Mouse (Mus musculus) spleen, adult 2 months (tissue): Measurements from ENCODE around the gene Nedd9. TPM values are rescaled to one million over a fixed set of nuclear protein-coding genes. Genes with fewer than 3 reads are reported as not detected.

ENCODE experiments used
- DNase-seq, 2 experiments: peaks; one replicate each; pipeline versions ENCODE4 v3.0.0 to v3.0.0-alpha.2; 2012 to 2021; ENCODE audit warnings: low spot score in 2 of 2, low read depth in 1 of 2
- H3K27ac ChIP-seq: fragments of 200-500 bp; 2 replicates; pipeline ENCODE4 v1.5.1; 2012; ENCODE audit warnings: low read length, inconsistent platforms; ENCODE audit not compliant: insufficient read depth
- H3K27me3 ChIP-seq: fragments of 200-500 bp; 2 replicates; pipeline ENCODE4 v1.6.1; 2012; ENCODE audit warnings: mild to moderate bottlenecking, moderate library complexity, low read length, inconsistent platforms; ENCODE audit not compliant: control insufficient read depth, insufficient read depth
- H3K36me3 ChIP-seq: fragments of 200-500 bp; 2 replicates; pipeline ENCODE4 v1.6.1; 2012; ENCODE audit warnings: mild to moderate bottlenecking, low read length, inconsistent platforms; ENCODE audit not compliant: control insufficient read depth, insufficient read depth
- H3K4me1 ChIP-seq: fragments of 200-500 bp; 2 replicates; pipeline ENCODE4 v1.6.1; 2011; ENCODE audit warnings: inconsistent platforms; ENCODE audit not compliant: control insufficient read depth, insufficient read depth, insufficient read length
- H3K4me3 ChIP-seq: fragments of 200-500 bp; 2 replicates; pipeline ENCODE4 v1.5.1; 2011; ENCODE audit warnings: mild to moderate bottlenecking, inconsistent platforms; ENCODE audit not compliant: insufficient read depth, insufficient read length; ENCODE audit errors: extremely low read depth
- CTCF ChIP-seq: fragments of 200-500 bp; IDR thresholded peaks from 2 replicates; pipeline ENCODE4 v1.5.1; 2011; ENCODE audit warnings: mild to moderate bottlenecking, inconsistent platforms; ENCODE audit not compliant: insufficient read depth, insufficient read length, insufficient replicate concordance; ENCODE audit errors: extremely low read depth
- POLR2A ChIP-seq: fragments of 200-500 bp; IDR thresholded peaks from 2 replicates; pipeline ENCODE4 v1.6.1; 2011; ENCODE audit warnings: low read depth, low read length, inconsistent platforms
- WGBS: fragments of 180-500 bp; shearing (Covaris S2); methylation state at CpG from one replicate; pipeline ENCODE4 v1.1.7; 2018; 5-methylcytosine and 5-hydroxymethylcytosine counted together
- polyA plus RNA-seq: library from polyadenylated mRNA; depleted of rRNA; stranded (reverse); fragments of >200 nt; gene quantifications from 2 replicates; pipeline ENCODE4 v1.2.3, GENCODE M21; 2012

Nedd9 gene
- polyA plus RNA-seq, 1 experiment: 45.3 TPM

DNA sequence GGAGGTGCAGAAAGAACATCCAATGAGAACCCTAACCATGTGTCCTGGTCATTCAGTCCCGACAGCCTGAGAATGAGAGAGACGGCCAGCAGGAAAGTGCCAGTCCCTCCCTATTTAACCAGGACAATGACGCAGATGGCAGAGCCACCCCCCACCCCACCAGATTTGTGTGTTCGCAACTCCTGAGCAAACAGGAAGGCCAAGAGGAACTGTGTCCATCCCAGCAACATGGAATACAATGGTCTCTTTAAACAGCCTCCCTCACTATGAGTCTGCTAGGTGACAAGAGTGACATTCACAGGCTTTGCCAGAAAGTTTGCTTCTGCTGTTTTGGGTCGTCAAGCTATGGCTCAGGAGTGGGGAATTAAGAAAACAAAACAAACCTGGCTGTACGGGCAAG is 141.9 kb downstream of the Nedd9 start:
- H3K27ac ChIP-seq: no peak overlapping the region
- WGBS: 78% methylated on average over 6 of the region's 6 CpGs
- H3K4me1 ChIP-seq: peaks cover 6% of the 10 kb centered on the region
- TF ChIP-seq CTCF (no peak), POLR2A (no peak)
- H3K27me3 ChIP-seq: no peaks in the 10 kb centered on the region
- H3K4me3 ChIP-seq: no peak overlapping the region
- no peak for DNase-seq
- peaks cover 7% of the 10 kb centered on the region for H3K36me3 ChIP-seq

DNA sequence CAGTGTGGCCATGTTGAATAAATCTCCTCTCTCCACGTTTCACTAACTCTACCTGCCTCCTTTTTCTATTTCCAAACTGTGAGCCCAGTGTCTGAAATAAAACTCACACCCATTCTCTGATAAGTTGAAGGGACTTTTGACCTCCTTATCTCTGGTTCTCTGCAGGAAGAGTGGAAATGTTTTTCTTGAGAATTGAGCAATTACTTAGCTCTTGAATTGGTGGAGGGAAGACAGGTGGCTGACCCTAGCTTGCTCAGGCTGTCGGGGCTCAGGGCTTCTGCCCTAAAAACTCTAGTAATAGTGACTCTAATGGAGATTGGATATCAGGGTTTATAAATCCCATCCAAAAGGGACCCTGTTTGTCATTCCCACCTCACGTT is 143.3 kb downstream of the Nedd9 start:
- Histone ChIP-seq H3K27me3 (no peaks in the 10 kb centered on the region), H3K27ac (no peak overlapping the region), H3K4me1 (peaks cover 6% of the 10 kb centered on the region), H3K36me3 (peaks cover 14% of the 10 kb centered on the region), H3K4me3 (no peak overlapping the region)
- WGBS: 82% methylated on average over 3 of the region's 3 CpGs
- no peak for TF ChIP-seq CTCF
- TF ChIP-seq POLR2A: no peak
- DNase-seq: no peak

DNA sequence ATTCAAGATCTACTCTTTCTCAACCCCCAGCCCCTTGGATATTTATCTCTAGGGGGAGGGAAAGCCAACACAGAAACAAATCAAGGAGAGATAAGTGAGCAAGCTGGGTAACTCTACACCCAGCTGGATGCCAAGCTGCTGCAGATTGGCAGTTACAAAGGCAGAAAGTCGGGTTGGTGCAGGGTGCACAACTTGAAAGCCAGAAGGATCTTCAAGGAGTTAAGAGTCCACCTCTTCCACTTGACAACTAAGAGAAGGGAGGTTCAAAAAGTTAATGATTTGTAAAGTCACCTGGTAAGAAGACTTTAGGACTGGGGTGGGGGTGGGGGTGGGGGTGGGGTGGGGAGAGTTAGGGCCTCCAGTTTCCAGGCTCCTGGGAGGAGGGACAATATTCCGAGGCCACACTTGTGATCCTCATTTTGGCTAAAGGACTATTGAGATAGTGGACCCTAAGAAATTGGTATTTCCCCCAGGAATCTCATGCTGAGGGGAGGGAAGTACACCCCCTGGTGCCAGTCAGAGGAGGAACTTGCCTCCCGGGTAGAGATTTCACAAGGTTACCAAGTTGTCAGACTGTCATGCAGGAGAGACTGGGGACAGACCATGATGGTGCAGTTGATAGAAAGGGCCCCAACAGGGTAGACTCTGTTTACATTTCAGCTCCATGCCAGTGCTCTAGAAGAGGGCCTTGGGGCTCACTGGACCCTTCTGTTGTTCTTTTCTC is 143.8 kb downstream of the Nedd9 start:
- Histone ChIP-seq H3K4me3 (no peak overlapping the region), H3K36me3 (peaks cover 17% of the 10 kb centered on the region), H3K27ac (no peak overlapping the region), H3K4me1 (peaks cover 6% of the 10 kb centered on the region), H3K27me3 (no peaks in the 10 kb centered on the region)
- no peak for DNase-seq
- TF ChIP-seq CTCF (no peak), POLR2A (no peak)
- WGBS: 88% methylated on average over 3 of the region's 3 CpGs

DNA sequence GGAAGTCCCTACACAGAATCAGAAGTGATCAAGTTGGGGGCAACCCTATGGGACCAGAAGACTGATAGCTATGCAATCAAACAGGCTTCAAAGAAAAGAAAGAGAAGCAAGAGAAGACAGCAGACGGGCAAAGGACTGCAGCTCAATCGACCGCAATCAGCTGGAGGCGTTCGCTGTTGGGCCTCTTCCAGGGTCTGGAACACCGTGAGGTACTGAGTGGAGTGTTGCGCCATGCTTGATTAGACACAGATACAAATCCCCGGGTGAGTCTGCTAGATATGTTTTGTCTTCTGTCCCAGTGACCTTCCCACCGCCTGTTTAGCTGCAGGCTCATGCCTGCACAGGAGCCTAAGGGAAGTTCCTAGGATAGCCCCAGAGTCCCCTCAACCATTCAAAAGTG is 145.7 kb downstream of the Nedd9 start:
- TF ChIP-seq POLR2A (no peak), CTCF (no peak)
- Histone ChIP-seq H3K4me1 (peaks cover 6% of the 10 kb centered on the region), H3K27ac (no peak overlapping the region), H3K27me3 (no peaks in the 10 kb centered on the region), H3K36me3 (peaks cover 27% of the 10 kb centered on the region), H3K4me3 (no peak overlapping the region)
- 88% methylated on average over 9 of the region's 9 CpGs for WGBS
- DNase-seq: no peak

DNA sequence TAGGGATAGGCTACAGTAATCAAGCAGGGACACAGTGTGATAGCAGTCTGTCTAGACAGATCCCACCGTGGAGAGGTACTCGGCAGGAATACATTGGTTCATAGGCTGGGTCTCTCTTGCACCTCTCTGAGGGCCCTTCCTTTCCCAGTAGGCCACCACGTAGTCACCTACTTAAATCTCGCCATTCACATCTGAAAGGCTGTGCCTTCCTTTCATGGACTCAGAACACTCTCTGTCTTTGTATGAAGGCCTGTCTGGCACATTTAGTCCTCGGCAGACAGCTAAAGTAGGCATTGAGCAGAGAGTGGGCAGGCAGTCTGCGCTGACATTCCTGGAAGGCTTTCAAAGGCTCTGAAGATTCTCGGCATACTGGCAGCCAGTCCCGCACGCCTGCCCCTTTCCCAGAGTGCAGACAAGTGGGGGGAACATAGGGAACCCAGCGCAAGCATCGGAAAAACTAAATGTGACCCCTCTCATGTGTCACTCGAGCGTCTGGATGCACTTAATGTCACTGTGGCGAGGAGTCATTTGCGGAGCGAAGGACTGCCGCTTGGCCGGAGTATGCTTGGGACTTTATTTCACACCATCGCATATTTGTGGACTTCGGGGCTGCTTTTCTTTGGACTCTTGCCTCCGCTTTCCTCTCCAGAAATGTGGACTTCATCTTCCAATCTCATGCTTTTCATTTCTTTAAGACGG is 147.4 kb downstream of the Nedd9 start:
- no peaks in the 10 kb centered on the region for H3K27me3 ChIP-seq
- H3K4me1 ChIP-seq: peaks cover 9% of the 10 kb centered on the region; the same call in 1 of the 2 replicates
- no peak for TF ChIP-seq POLR2A
- no peak for TF ChIP-seq CTCF
- H3K4me3 ChIP-seq: no peak overlapping the region
- no peak overlapping the region for H3K27ac ChIP-seq
- DNase-seq: no peak
- 89% methylated on average over 22 of the region's 22 CpGs for whole genome bisulfite sequencing
- H3K36me3 ChIP-seq: peaks cover 27% of the 10 kb centered on the region

DNA sequence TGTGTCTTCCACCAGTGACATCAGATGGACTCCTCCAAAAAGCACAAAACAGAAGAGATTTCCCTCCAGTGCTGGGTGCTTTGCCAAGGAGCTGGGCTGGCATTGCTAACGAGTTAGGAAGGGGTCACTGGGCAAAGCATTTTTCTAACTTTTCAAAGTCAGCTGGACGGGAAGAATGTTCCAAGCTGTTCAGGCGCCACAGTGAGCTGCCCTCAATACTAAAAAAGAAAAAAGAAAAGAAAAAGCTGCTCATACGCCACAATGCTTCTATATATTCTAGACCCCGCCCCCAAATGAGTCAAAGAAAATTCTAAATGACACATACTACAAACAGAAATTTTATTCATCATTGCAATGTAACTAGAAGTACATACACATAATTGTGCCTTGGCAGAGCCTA is 148.0 kb downstream of the Nedd9 start:
- no peak for DNase-seq
- Histone ChIP-seq H3K27ac (no peak overlapping the region), H3K27me3 (no peaks in the 10 kb centered on the region), H3K36me3 (peaks cover 33% of the 10 kb centered on the region), H3K4me1 (peaks cover 9% of the 10 kb centered on the region; the same call in 1 of the 2 replicates), H3K4me3 (no peak overlapping the region)
- TF ChIP-seq CTCF (no peak), POLR2A (no peak)
- 79% methylated on average over 5 of the region's 5 CpGs for WGBS

DNA sequence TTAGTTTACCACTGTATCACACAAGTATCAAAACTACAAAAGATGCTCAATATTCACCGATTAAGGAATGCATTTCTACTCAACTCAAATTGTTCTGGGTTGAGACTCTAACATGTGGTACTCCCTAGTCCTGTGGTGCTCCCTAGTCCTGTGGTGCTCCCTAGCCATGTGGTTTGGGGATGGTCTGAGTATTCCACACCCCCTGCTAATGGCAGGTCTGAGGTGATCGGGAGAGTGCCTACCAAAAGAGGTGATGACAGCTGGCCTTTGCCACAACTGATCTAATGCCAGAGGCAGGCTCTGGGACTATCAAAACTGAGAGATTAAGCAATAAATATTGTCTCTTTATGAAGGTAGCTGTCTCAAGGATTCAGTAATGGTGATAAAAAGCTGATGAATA is 149.8 kb downstream of the Nedd9 start:
- TF ChIP-seq POLR2A (no peak), CTCF (no peak)
- H3K27ac ChIP-seq: no peak overlapping the region
- no peak overlapping the region for H3K4me3 ChIP-seq
- no peaks in the 10 kb centered on the region for H3K27me3 ChIP-seq
- peaks cover 35% of the 10 kb centered on the region for H3K36me3 ChIP-seq
- peaks cover 9% of the 10 kb centered on the region; the same call in 1 of the 2 replicates for H3K4me1 ChIP-seq
- 93% methylated on average over 2 of the region's 2 CpGs for WGBS
- no peak for DNase-seq
